Mouse (Mus musculus) gastrocnemius, adult 8-10 months (tissue): ENCODE results near the gene Amigo3. TPM values are rescaled to one million over a fixed set of nuclear protein-coding genes. Genes with fewer than 3 reads are reported as not detected.

ENCODE experiments used
- DNase-seq, 2 experiments: peaks; one replicate each; pipeline ENCODE4 v3.0.0; 2022; ENCODE audit warnings: low spot score in 2 of 2
- total RNA-seq, 4 experiments: library from RNA; stranded (reverse); gene quantifications; 2 replicates each; pipeline ENCODE4 v1.2.4; 2022

Amigo3 gene
- total RNA-seq, 4 experiments from 2014 or later: 0.80 to 2.2 (median 1.5) TPM

DNA sequence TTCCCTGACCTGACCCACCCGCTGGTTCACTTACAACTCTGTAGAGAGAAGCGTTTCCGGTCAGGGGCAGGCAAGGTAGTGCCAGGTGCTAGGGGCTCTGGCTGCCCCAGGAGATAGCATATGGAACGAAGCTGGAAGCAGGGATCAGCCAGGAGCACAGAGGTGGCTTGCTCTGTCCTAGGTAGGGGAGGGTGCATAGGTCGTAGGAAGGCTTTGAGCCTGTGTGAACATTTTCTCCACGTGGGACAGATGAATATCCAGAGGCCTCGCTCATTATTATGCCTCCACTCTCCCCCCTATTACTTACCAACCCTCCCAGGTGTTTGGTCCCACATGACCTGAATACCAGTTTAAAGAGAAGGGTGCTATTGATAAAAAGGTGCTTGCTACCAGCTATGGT is 548 bp upstream of the Amigo3 start:
- DNase-seq: peak in 1 of 2 experiments; percentile 3

DNA sequence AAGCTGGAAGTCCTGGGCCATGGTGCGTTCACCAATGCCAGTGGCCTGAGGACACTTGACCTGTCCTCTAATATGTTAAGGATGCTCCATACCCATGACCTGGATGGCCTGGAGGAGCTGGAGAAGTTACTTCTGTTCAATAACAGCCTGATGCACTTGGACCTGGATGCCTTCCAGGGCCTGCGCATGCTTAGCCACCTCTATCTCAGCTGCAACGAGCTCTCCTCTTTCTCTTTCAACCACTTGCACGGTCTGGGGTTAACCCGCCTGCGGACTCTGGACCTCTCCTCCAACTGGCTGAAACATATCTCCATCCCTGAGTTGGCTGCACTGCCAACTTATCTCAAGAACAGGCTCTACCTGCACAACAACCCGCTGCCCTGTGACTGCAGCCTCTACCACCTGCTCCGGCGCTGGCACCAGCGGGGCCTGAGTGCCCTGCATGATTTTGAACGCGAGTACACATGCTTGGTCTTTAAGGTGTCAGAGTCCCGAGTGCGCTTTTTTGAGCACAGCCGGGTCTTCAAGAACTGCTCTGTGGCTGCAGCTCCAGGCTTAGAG is 786 bp downstream of the Amigo3 start:
- peak in 1 of 2 experiments; percentile 20 for DNase-seq

- DNase-seq: peak in 1 of 2 experiments; percentile 6
These were observed 1.5 kb downstream of the Amigo3 start for GRCm38 (mm10) chr9:108054331-108055040.

DNA sequence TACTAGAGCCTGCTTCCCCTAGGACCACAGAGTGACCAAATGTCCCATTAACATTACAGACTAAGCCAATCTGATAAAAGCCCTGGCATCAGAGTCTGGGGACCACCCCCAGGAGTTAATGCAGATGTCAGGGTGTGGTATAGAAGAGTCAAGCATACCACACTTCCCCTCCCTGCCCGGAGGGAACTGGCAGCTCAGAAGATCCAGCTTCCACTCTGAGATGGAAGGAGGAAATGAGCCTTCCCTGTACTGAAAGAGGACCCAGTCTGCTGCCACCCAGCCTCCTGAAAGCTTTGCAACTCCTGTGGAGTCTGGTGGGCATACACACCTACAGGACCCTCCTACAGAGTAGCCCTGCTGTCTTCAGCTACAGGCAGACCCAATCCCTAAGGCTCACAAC is 2.1 kb downstream of the Amigo3 start:
- no peak for DNase-seq

DNA sequence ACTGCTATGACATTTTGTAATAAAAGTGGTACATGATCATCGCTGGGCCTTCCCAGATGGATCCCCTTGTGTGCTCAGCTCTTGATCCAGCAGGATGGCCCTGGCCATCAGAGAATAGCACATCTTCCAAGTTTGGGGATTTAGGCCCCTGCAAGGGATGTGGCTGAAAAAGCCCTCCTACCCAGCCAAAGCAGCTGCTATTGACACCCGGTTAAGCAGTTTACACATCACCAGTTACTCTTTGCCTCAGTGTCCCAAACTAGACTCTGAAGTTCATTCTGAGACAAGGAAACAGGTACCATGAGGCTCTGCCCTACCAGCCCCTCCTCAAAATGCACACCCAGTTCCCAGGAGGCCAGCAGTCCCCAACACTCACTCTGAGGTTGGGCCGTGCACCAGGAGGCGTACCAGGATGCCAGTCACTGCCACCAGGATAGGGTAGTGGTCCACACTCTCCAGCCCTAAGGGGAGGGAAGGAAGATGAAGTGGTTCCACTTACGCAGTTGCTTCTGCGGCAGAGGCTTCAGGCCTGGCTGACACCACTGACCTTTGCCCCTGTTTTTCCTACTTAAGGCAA is 2.8 kb downstream of the Amigo3 start:
- no peak for DNase-seq

- no peak for DNase-seq
These were observed 3.7 kb downstream of the Amigo3 start for GRCm38 (mm10) chr9:108056361-108057261.

- peak; percentile 55 to 77 for DNase-seq
These were observed 4.3 kb downstream of the Amigo3 start for GRCm38 (mm10) chr9:108057262-108057562.

DNA sequence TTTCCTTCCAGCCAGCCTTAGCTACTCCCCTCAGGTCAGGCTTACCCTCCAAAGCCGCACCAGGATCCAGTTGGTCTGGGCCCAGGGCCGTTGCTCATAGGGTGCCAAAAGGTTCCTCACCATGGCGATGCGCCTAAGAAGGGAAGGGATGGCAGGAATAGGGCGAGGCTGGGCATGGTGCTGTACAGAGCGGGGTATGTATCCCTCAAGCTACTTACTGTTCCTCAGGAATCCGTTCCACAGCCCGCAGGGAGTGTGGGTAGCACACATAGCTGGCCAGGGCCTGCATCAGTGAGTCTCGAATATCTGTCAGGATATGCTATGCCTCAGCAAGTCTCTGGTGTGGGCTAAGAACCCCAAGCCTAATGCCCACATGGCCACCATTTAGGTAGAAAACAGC is 5.3 kb downstream of the Amigo3 start:
- DNase-seq: no peak

- DNase-seq: no peak
These were observed 9.2 kb downstream of the Amigo3 start for GRCm38 (mm10) chr9:108062142-108062541.

DNA sequence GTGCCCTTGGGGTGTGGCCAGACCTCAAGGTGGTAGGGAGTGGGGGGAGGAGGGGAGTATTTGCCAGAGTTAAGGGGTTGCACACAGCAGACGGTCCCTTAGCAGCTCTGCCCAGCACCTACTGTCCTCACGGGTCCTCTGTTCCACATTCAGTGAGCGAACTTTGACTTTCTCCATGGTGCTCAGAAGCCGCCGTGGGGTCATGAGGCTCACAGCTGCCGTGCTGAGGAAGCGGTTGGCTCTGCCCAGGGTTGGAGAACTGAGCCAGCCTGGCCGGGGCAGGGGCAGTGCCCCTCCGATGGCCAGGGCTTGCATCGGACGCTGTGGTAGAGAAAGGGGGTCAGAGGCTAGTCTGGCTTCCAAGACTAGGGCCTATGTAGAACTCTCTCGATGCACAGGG is 10.4 kb downstream of the Amigo3 start:
- no peak for DNase-seq

GRCm38 (mm10) chr9:108065491-108066011 is 12.6 kb downstream of the Amigo3 start:
- peak; percentile 65 to 68 for DNase-seq

- DNase-seq: no peak
These were observed 14.2 kb downstream of the Amigo3 start for GRCm38 (mm10) chr9:108067199-108067598.

DNA sequence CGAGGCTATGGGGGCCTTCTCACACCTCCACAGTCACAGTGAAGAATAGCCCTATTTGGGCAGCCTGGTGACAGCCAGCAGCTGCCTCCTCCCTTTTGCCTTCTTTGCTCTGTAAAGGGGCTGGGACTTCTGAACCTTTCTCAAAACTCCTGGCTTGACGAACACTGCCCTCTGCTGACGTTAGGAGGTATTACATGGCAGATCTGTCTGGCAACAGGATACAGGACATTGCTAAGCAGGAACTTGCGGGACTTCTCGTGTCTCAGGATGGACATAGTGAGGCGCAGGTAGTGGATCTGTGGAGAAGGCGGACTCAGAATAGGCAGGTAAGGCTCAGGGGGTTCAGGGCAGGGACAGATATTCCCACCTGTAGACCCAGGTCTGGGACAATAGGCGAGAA is 14.9 kb downstream of the Amigo3 start:
- DNase-seq: peak; percentile 79 to 81

DNA sequence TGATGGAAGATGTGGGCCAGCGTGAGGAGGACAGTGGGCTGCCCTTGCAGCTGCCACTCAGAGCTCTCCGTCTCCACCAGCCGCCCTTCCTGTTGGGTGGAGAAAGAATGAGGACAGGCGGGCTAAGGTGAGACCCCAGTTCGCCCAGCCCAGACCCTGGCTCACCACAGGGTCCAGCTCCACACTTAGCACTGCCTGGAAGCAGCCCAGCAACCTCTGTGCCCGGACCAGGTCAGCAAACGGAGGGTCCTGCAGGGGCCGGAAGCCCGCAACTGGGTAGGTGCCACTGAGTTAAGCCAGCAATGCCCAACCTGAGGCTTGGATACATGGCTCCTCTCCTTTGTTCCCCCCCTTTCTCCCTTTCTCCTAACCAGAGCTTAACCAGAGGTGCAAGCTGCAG is 16.0 kb downstream of the Amigo3 start:
- no peak for DNase-seq

- DNase-seq: no peak
These were observed 16.6 kb downstream of the Amigo3 start for GRCm38 (mm10) chr9:108069529-108069928.

DNA sequence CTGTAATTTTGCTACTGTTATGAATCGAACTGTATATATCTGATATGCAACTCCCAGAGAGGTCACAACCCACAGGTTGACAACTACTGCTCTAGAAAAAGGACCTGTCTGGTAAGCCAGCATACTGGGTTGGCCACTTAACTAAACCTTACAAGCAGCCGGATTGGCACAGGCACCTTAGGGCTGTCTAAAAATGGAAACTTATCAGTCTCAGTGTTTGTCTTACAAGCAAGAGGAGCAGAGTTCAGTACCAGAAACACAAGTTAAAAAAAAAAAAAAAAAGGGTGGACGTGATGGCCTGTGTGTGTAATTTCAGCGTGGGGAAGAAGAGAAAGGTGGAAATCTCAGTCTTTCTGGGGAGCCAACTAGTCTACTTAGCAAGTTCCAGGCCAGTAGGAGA is 18.8 kb downstream of the Amigo3 start:
- DNase-seq: no peak

GRCm38 (mm10) chr9:108072481-108072924 is 19.5 kb downstream of the Amigo3 start:
- DNase-seq: no peak

DNA sequence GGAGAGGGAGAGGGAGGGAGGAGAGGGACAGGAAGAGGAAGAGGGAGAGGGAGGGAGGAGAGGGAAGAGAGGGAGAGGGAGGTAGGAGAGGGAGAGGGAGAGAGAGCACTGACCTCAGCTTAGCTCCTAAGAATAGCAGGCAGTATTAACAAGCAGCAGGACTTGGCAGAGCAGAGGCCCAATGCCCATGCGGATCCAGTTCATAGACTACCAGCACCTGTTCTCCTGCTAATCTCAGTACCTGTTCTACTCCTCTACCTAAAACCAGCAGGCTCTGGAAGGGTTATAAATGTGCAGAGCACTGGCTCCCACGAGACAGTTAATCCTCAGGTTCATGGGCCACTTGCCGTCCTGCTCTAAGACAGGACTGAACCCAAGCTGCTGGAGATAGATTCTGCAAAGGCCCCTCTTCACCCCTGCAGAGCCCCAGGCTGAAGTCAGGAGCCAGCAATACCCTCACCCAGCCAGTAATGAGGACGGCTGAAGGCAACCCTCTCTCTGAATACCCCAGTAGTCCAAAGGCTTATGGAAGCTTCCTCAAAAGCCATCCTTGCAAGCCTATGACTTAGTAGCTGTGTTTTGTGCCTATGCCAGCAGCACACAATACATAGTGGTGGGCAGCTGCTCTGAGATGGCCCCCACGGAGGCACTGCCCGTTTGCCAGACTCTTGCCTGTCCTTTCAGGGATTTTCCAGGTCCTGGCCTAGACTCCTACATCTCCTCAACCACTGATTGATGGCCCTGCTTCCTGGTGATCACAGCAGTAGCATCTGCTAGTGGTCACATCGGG is 20.4 kb downstream of the Amigo3 start:
- DNase-seq: peak; percentile 55 to 66

GRCm38 (mm10) chr9:108080168-108080567 is 27.2 kb downstream of the Amigo3 start, which contains the start of gene Mst1:
Gene Mst1, plus strand, starts transcription at chr9:108080436.
- no peak for DNase-seq

- no peak for DNase-seq
These were observed 29.6 kb downstream of the Amigo3 start for GRCm38 (mm10) chr9:108082549-108082948.

GRCm38 (mm10) chr9:108082988-108083431 is 30.1 kb downstream of the Amigo3 start, which contains the start of gene Rnf123:
Gene Rnf123, minus strand, starts transcription at chr9:108083346.
- no peak for DNase-seq
